12 mouse cellular contexts compared by ENCODE assay signal in the genomic region with DNA sequence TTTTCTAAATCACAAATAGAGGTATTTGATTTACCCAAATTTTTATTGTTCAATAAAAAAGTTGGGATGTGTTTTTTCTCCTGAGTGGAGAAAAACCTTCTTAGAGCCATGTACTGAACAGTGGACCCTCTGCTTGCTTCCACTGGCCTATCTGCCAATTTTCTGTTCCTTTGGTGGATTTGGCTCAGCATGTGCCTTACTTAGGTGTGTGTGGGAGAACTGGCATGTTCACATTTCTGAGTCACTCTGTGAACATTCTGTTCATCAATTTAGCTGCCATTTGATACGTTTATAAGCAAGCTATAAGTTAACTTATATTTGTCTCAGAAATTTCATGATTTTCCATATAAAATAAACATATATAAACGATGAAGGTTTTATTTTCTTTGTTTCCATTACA.
"Had no signal": no experiment of that assay in that cellular context is flagged by ENCODE, and none has a peak within 500 bp of the region (broad histone marks: within the 10 kb centered on the region; RNA-seq: fewer than 3 reads in every experiment).

No protein-coding gene starts in this region.

- H3K4me3 ChIP-seq: limb, embryonic 10.5 days; liver, embryonic 15.5 days; midbrain, embryonic 10.5 days; myocyte; neural tube, embryonic 15.5 days had no signal

- H3K27ac ChIP-seq: limb, embryonic 10.5 days; liver, embryonic 15.5 days; midbrain, embryonic 10.5 days; neural tube, embryonic 15.5 days had no signal

- DNase-seq: kidney, adult 8-10 months; kidney, postnatal 25 days; lung, embryonic 14.5 days; lung, postnatal 10 days; lung, postnatal 4 days; midbrain, embryonic 14.5 days; thymus, postnatal 4 days had no signal
